Mouse (Mus musculus) C2C12 (cell line): Measurements from ENCODE around the gene Osgin1.

Source experiments
- CEBPB ChIP-seq: IDR thresholded peaks from one replicate; pipeline ENCODE4 v1.6.1; 2011; ENCODE audit warnings: low read depth, mild to moderate bottlenecking, control low read depth, moderate library complexity
- CTCF ChIP-seq: IDR thresholded peaks from one replicate; pipeline ENCODE4 v1.5.1; 2011; ENCODE audit not compliant: control insufficient read depth, insufficient read depth, insufficient read length
- FOSL1 ChIP-seq: IDR thresholded peaks from one replicate; pipeline ENCODE4 v1.8.0; 2011; ENCODE audit warnings: mild to moderate bottlenecking, low read length; ENCODE audit not compliant: poor library complexity, insufficient read depth, severe bottlenecking
- MAX ChIP-seq: IDR thresholded peaks from one replicate; pipeline ENCODE4 v1.6.1; 2011; ENCODE audit warnings: mild to moderate bottlenecking, control low read depth
- MYOD1 ChIP-seq: IDR thresholded peaks from one replicate; pipeline ENCODE4 v1.6.1; 2011; ENCODE audit warnings: low read depth; ENCODE audit not compliant: control insufficient read depth, insufficient read length
- MYOG ChIP-seq: IDR thresholded peaks from one replicate; pipeline ENCODE4 v1.6.1; 2011; ENCODE audit not compliant: control insufficient read depth, insufficient read length; ENCODE audit errors: extremely low read depth
- USF1 ChIP-seq: IDR thresholded peaks from one replicate; pipeline ENCODE4 v1.6.1; 2011; ENCODE audit warnings: low read depth, mild to moderate bottlenecking, control low read depth, moderate library complexity

- TF ChIP-seq CTCF (no peak), CEBPB (no peak), MYOG (no peak), MAX (no peak), USF1 (no peak), MYOD1 (no peak), FOSL1 (no peak)
These were observed 19.0 kb downstream of the Osgin1 start for GRCm38 (mm10) chr8:119452919-119453318.
